Mouse (Mus musculus): Measurements from ENCODE around the gene Ptprf. TPM values are rescaled to one million over a fixed set of nuclear protein-coding genes. Genes with fewer than 3 reads are reported as not detected.

The Ptprf gene
- total and polyA plus RNA-seq, 2 experiments from 2014 or later = 44.4 to 196 TPM

DNA sequence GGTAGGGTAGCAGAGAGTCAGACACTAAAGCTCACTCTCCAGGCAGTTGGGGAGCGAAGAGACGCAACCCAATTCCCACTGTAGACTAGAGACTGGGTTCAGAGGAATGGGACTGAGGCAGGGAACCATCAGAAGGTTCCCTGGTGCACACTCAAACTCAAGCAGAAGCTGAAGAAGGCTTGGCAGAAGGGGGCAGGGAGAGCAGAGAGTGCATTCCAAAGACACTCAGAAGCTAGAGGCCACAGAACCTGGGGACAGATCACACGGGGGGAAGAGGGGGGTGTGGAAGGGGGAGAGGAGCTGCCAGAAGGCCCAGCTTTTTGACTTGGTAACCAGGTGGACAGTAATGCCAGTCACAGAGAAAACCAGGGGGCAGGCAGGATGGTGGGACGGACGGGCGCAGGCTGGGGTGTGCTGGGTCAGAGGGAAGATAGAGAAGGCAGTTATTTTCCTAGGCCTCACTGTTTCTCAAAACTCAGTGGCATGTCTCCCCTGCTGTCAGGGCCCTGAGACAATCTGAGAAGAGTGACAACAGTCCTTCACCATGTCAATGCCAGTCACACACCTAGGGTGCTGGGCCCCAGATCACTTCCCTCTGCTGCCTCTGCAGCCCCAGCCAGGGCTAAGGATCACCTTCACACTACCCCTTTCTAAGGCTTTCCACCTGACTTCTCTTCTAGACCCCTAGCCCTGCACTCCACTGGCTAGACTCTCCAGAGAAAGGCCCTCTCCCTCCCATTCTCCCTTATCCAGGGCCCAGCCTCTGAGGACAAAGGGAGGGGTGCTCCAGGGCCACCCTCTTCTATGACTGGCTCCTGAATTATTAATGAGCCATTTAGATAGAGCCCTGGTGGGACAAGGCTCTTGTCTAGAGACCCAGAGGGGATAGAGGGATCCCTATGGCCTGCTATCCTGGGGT, 15.3 kb downstream of the Ptprf start:
- Histone ChIP-seq H3K4me3 (ENCODE audit: low read length) (no peak overlapping the region), H3K27ac (peak overlapping the region; percentile 74), H3K4me1 (ENCODE audit: insufficient read depth, low read length) (peaks cover 39% of the 10 kb centered on the region), H3K9me3 (ENCODE audit: low read length) (no peaks in the 10 kb centered on the region), H3K36me3 (ENCODE audit: insufficient read depth, low read length) (0 out of 2 replicates have a peak, but pooled peaks cover 5% of the 10 kb centered on the region), H3K4me2 (ENCODE audit: low read depth, low read length) (peak overlapping the region; percentile 37), H3K9ac (replicated peaks; ENCODE audit: low read length) (no peak overlapping the region), H3K27me3 (ENCODE audit: insufficient read depth, low read length) (no peaks in the 10 kb centered on the region)
- WGBS = 56% methylated on average over 6 of the region's 6 CpGs
- peak; percentile 61 for ATAC-seq
- TF ChIP-seq CTCF (IDR thresholded peaks at IDR 0.05; ENCODE audit: low read depth) = no peak
- DNase-seq (ENCODE audit: low spot score) = no peak

DNA sequence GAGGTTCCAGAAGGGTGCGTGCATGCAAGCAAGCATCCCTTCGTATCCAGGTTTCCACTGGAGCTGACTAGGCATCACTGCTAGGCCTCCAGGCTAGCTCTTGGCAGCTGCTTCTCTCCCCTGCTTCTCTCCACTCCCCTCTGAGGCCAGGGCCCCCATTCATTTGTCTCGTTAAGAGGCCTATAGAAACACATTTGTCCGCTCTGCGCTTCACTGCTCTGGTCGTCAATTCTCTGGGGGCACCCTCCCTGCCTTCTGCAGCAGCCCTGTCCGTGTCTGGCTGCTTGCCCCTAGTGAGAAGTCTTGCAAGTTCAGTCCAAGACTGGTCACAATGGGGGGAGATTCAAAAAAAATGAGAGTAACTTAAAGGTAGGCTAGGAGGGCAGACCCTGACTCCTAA, 16.7 kb downstream of the Ptprf start:
- H3K4me1 ChIP-seq (ENCODE audit: insufficient read depth, low read length) = peaks cover 35% of the 10 kb centered on the region
- peak; percentile 68 for DNase-seq (ENCODE audit: low spot score)
- WGBS = 15% methylated on average over 7 of the region's 7 CpGs

DNA sequence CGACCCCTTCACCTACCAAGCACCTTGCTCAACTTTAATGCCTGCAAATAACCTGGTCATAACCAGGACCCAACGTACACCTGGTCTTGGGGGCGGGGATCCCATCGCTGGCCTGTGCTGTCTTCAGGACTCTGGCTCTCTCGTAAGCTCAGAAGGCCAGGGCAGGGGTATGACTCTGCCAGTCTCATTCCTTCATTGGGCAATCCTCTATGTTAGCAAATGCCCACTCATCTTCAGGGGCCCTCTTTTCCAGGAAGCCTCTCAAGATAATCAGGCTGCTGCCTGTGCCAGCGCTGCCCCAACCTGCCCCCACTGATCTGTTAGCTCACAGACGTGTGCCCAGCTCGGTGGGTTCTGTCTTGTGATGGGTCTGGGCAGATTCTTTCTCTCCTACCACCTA, 17.2 kb downstream of the Ptprf start:
- H3K4me1 ChIP-seq (ENCODE audit: insufficient read depth, low read length) = peaks cover 35% of the 10 kb centered on the region
- no peak for TF ChIP-seq CTCF (IDR thresholded peaks at IDR 0.05; ENCODE audit: low read depth)
- DNase-seq (ENCODE audit: low spot score) = no peak
- no peak overlapping the region for H3K27ac ChIP-seq
- H3K4me2 ChIP-seq (ENCODE audit: low read depth, low read length) = no peak overlapping the region
- H3K9me3 ChIP-seq (ENCODE audit: low read length) = no peaks in the 10 kb centered on the region
- peaks cover 11% of the 10 kb centered on the region; the same call in 1 of the 2 replicates for H3K36me3 ChIP-seq (ENCODE audit: insufficient read depth, low read length)
- no peaks in the 10 kb centered on the region for H3K27me3 ChIP-seq (ENCODE audit: insufficient read depth, low read length)
- ATAC-seq = no peak
- WGBS = 64% methylated on average over 8 of the region's 8 CpGs
- no peak overlapping the region for H3K4me3 ChIP-seq (ENCODE audit: low read length)
- H3K9ac ChIP-seq (replicated peaks; ENCODE audit: low read length) = 0 out of 2 replicates have a peak overlapping the region, but pooled peaks have one; percentile 2

More for the DNA sequence above, 16.7 kb downstream of the Ptprf start:
- Histone ChIP-seq H3K27ac (peak overlapping the region; percentile 2; the same call in 1 of the 2 replicates), H3K27me3 (ENCODE audit: insufficient read depth, low read length) (no peaks in the 10 kb centered on the region), H3K4me3 (ENCODE audit: low read length) (no peak overlapping the region), H3K9ac (replicated peaks; ENCODE audit: low read length) (0 out of 2 replicates have a peak overlapping the region, but pooled peaks have one; percentile 2), H3K36me3 (ENCODE audit: insufficient read depth, low read length) (peaks cover 6% of the 10 kb centered on the region; the same call in 1 of the 2 replicates), H3K9me3 (ENCODE audit: low read length) (no peaks in the 10 kb centered on the region), H3K4me2 (ENCODE audit: low read depth, low read length) (no peak overlapping the region)
- no peak for TF ChIP-seq CTCF (IDR thresholded peaks at IDR 0.05; ENCODE audit: low read depth)
- ATAC-seq = 0 out of 2 replicates have a peak, but pooled peaks have one; percentile 5

DNA sequence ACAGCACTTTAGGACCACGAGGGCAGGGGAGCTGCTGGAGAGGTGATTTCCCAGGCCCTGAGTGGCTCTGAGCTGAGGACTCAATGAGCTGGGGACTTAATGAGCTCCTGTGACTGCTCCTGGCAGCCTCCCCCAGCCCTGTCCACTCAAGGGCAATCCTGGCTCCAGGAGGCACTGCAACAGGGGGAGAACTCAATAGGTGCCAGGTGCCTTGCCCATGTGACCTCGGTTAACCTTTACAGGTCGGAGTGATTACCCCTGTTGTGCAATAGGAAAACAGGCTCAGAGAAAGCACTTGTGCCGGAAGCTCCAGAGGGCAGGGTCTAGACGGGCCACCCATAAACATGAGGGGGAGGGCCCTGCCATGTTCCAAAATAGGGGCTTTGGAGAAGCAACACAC, 17.7 kb downstream of the Ptprf start:
- ATAC-seq = no peak
- no peak overlapping the region for H3K4me2 ChIP-seq (ENCODE audit: low read depth, low read length)

DNA sequence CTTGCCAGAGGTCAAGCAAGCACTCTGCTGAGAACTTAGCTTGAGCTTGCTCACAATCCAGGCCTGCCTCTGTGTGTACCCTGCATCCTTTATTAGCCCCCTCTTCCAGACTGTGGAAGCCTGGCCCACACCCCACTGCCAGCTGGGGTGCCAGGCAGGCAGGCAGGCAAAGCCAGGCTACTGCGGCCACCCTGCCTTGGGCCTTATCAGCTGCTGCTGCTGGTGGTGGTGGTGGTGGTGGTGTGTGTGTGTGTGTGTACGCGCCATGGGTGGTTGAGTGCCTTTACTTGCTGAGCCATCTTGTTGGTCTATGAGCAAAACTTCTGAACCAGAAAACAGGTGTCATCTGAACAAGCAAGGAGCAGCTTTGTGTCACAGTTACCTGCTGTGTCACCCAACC, 18.3 kb downstream of the Ptprf start:
- Histone ChIP-seq H3K4me3 (ENCODE audit: low read length) (no peak overlapping the region), H3K36me3 (ENCODE audit: insufficient read depth, low read length) (peaks cover 16% of the 10 kb centered on the region; the same call in 1 of the 2 replicates), H3K27ac (0 out of 2 replicates have a peak overlapping the region, but pooled peaks have one; percentile 32), H3K27me3 (ENCODE audit: insufficient read depth, low read length) (no peaks in the 10 kb centered on the region), H3K9ac (replicated peaks; ENCODE audit: low read length) (no peak overlapping the region), H3K4me1 (ENCODE audit: insufficient read depth, low read length) (peaks cover 35% of the 10 kb centered on the region), H3K9me3 (ENCODE audit: low read length) (no peaks in the 10 kb centered on the region), H3K4me2 (ENCODE audit: low read depth, low read length) (no peak overlapping the region)
- DNase-seq (ENCODE audit: low spot score) (no peak), ATAC-seq (no peak)
- 81% methylated on average over 3 of the region's 3 CpGs for whole genome bisulfite sequencing
- no peak for TF ChIP-seq CTCF (IDR thresholded peaks at IDR 0.05; ENCODE audit: low read depth)

More for the DNA sequence above, 17.7 kb downstream of the Ptprf start:
- Histone ChIP-seq H3K9me3 (ENCODE audit: low read length) (no peaks in the 10 kb centered on the region), H3K27ac (peak overlapping the region; percentile 32; the same call in 1 of the 2 replicates), H3K9ac (replicated peaks; ENCODE audit: low read length) (no peak overlapping the region), H3K27me3 (ENCODE audit: insufficient read depth, low read length) (no peaks in the 10 kb centered on the region), H3K36me3 (ENCODE audit: insufficient read depth, low read length) (peaks cover 15% of the 10 kb centered on the region; the same call in 1 of the 2 replicates), H3K4me3 (ENCODE audit: low read length) (no peak overlapping the region), H3K4me1 (ENCODE audit: insufficient read depth, low read length) (peaks cover 35% of the 10 kb centered on the region)
- no peak for DNase-seq (ENCODE audit: low spot score)
- WGBS = 44% methylated on average over 5 of the region's 5 CpGs
- TF ChIP-seq CTCF (IDR thresholded peaks at IDR 0.05; ENCODE audit: low read depth) = no peak

DNA sequence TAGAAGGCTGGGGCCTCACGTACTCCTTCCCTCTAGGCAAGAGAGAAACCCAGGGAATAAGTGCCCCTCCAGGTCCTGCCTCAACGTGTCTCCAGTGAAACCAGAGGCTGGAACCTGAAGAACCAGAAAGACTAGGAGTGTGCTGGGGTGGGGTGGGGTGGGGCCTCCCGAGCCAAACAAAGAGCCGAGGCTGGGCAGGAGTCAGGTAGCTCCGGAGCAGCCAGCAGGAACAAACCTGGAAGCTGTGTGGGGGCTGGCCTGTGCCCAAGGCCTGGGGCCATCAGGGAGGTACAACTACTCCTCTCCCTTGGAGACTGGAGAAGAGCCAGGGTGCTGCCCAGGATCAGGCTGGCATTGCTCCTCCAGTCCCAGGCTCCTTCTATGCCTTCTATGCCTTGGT, 18.9 kb downstream of the Ptprf start:
- DNase-seq (ENCODE audit: low spot score) (no peak), ATAC-seq (no peak)
- Histone ChIP-seq H3K27ac (0 out of 2 replicates have a peak overlapping the region, but pooled peaks have one; percentile 32), H3K9me3 (ENCODE audit: low read length) (no peaks in the 10 kb centered on the region), H3K27me3 (ENCODE audit: insufficient read depth, low read length) (no peaks in the 10 kb centered on the region), H3K4me3 (ENCODE audit: low read length) (no peak overlapping the region), H3K4me2 (ENCODE audit: low read depth, low read length) (no peak overlapping the region), H3K9ac (replicated peaks; ENCODE audit: low read length) (no peak overlapping the region), H3K36me3 (ENCODE audit: insufficient read depth, low read length) (peaks cover 16% of the 10 kb centered on the region; the same call in 1 of the 2 replicates), H3K4me1 (ENCODE audit: insufficient read depth, low read length) (peaks cover 33% of the 10 kb centered on the region)
- TF ChIP-seq CTCF (IDR thresholded peaks at IDR 0.05; ENCODE audit: low read depth) = no peak
- 35% methylated on average over 5 of the region's 5 CpGs for WGBS
